Mouse (Mus musculus) monocyte, adult 2 months (primary cell): ENCODE data around the gene Zfp961.

Experiments used
- DNase-seq, 2 experiments: peaks; one replicate each; pipeline ENCODE4 v3.0.0; 2022; ENCODE audit warnings: low spot score in 2 of 2, low read depth in 1 of 2

The Zfp961 gene

GRCm38 (mm10) chr8:71960483-71960882 lies 9.6 kb downstream of the Zfp961 start:
- DNase-seq = no peak

GRCm38 (mm10) chr8:71961796-71962195 lies 11.0 kb downstream of the Zfp961 start:
- DNase-seq = no peak

- no peak for DNase-seq
These were observed 13.2 kb downstream of the Zfp961 start for GRCm38 (mm10) chr8:71964051-71964450.

DNA sequence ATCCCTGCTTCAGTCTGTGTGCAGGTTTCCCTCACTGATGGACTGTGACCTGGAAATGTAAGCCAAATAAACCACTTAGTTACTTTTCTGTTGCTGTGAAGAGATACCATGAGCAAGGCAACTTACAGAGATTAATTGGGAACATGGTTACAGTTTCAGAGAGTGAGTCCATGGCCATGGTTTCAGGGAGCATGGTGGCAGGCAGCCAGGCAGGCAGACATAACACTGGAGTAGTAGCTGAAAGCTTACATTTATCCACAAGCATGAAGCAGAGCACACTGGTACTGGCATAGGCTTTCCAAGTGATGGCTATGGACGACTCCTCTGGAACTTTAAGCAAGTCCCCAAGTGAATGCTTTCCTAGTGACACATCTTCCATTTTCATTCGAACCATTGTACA lies 14.3 kb downstream of the Zfp961 start:
- DNase-seq = no peak

DNA sequence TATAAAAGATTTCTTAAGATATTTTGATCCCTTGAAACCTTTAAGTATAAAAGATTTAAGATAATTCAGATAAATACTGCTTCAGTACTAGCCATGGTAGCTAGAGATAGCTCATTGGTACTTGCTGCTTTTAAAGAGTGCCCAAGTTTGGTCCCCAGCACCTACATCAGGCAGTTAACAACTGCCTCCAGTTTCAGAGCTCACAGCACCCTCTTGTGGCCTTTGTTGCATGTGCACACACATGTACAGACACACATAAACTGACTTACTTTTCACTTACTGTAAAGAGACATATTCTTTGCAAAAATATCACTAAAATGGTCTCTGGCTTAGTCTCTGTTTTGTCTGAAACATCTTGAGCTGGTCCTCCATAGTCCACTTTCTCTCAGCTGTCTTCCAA lies 15.6 kb downstream of the Zfp961 start:
- DNase-seq = no peak

DNA sequence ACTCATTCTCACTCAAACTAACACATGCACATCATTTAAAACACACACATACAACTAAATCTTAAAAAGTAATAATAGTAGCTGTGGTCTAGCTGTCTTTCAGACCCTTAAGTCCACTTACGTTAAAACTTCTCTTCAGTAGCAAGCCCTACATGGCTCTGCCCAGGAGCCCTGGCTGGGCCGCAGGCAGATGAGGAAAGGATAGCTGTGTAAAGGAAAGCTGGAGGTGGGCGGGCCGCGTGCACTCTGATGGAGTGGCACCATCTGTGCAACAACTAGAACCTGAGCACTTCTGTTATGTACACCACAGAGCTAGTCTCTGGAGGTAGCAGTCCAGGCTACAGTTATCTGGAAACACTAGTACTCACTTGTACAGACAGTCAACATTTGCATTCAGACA lies 16.4 kb downstream of the Zfp961 start:
- no peak for DNase-seq

- no peak for DNase-seq
These were observed 17.3 kb downstream of the Zfp961 start for GRCm38 (mm10) chr8:71968100-71968499.

DNA sequence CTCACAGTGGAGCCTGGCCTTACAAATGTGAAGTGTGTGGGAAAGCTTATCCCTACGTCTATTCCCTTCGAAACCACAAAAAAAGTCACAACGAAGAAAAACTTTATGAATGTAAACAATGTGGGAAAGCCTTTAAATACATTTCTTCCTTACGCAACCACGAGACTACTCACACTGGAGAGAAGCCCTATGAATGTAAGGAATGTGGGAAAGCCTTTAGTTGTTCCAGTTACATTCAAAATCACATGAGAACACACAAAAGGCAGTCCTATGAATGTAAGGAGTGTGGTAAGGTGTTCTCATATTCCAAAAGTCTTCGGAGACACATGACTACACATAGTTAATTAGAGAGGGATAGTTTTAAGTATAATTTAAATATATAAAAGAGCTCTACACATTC lies 17.8 kb downstream of the Zfp961 start:
- DNase-seq = no peak

GRCm38 (mm10) chr8:71971945-71972344 lies 21.1 kb downstream of the Zfp961 start:
- DNase-seq = no peak

DNA sequence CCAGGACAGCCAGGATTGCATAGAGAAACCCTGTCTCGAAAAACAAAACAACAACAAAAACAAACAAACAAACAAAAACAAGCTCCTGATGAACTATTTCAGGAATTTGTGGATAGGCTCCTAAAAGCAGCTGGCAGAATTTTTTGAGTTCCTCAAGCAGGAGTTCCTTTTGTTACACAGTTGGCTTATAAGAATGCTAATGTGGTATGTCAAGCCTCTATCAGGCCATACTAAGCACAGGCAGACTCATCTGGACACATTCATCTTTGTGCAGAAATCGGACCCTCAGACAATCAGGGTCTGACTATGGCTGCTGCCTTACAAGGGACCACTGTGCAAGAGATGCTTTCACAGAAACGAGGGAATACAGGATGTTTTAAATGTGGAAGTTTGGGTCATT lies 23.4 kb downstream of the Zfp961 start:
- no peak for DNase-seq

GRCm38 (mm10) chr8:71981032-71981431 lies 30.2 kb downstream of the Zfp961 start:
- DNase-seq = no peak

- DNase-seq = no peak
These were observed 30.6 kb downstream of the Zfp961 start for GRCm38 (mm10) chr8:71981456-71981855.

- DNase-seq = no peak
These were observed 33.8 kb downstream of the Zfp961 start for GRCm38 (mm10) chr8:71984601-71985000.

- no peak for DNase-seq
These were observed 37.5 kb downstream of the Zfp961 start for GRCm38 (mm10) chr8:71988110-71988866.

DNA sequence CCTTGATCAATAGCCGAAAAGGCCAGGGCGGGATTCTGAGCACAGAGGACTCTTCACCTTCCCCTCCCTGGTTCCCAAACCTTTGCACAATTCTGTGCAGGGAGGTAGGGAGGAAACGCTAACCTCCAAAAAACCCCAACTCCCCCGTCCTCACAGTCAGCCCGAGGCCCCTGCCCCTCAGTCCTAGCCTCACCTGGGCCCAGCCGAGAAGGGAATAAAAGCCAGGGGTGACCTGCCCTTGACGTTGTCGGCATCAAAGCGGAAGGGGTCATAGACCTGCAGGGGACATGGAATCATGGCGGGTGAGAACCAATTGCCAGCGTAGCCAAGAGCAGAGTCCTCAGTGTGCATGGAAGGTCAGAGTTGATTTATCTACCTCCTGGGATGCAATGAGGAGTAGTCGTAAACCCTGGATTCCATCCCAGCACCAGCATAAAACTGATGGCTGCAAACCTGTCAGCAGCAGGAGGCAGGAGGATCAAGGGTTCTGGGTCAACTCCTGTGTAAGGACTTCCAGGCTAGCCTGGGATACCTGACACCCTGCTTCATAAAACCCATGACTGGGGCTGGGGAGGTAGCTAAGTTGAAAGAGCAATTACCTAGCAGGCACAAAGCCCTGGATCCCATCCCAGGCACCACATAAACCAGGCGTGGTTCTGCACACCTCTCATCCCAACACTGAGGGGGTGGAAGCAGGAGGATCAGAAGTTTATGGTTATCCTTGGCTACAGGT lies 38.2 kb downstream of the Zfp961 start:
- no peak for DNase-seq

- DNase-seq = no peak
These were observed 48.6 kb downstream of the Zfp961 start for GRCm38 (mm10) chr8:71999434-71999833.

DNA sequence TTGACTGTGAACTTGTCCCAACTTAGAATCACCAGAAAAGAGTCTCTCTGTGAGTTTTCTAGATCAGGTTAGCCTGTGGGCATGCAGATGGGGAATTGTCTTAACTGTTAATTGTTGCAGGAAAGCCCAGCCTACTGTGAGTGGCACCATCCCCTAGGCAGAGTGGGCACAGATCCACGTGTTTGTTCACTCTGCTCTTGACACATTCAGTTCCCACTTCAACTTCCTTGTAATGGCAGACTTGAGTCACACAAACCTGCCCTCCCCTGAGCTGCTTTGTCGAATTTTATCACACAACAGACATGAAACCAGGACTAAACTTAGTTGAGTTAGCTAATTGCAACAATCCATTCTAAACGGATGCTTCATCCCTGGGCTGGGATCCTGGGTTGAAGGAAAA lies 49.4 kb downstream of the Zfp961 start:
- no peak for DNase-seq

DNA sequence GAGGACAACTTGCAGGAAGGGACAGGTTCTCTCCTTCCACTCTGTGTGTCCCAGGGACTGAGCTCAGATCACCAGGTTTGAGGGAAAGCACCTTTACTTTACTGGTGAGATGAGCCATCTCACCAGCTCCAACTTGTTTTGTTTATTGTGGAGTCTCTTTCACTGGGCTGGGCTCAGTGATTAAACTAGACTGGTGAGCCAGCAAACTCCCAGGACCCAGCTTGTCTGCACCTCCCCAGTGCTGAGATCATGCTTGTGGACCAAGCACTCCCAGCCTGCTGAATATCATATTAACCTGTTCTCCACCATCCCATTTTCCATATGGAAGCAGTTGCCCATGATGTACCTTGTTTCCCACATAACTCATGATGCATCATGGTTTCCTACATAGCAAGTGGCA lies 52.1 kb downstream of the Zfp961 start:
- DNase-seq = no peak

- no peak for DNase-seq
These were observed 55.1 kb downstream of the Zfp961 start for GRCm38 (mm10) chr8:72005912-72006311.

DNA sequence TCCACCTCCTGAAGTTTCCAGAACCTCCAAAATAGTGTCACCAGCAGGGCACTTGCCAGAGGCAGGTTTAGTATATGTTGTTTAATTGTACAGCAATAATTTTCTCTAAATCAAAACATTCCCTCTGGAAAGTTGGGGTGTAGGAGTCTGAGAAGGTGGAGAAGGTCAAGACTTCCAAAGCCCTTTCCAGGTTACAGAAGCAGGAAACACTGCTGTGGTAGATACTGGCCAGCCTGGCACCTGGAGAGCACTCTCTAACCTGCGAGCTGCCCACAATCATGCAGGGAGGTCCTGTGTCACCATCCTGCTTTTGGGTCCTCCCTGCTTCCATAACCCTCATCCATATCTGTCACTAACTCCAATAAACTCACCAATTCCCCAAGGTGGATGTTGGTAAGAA lies 55.9 kb downstream of the Zfp961 start:
- DNase-seq = no peak

GRCm38 (mm10) chr8:72008134-72008641 lies 57.4 kb downstream of the Zfp961 start:
- DNase-seq = peak; percentile 71 to 75

DNA sequence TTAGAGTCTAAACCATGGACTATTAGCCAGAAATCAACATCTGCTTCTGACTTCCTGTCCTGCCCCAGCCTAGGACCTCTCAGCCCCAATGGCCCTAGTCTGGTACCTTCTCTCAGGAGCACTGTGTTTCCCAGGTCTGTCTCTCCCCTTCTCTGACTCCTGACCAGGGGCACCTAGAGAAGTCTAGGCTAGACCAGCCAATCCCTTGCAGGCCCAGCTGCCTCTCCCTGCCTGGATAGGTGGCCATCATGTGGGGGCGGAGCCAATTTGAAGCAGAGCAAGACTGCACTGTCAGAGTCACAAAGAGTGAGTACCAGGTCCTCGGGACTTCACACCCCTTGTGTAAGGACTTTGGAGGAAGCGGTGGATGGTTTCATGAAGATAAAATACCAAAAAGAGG lies 58.6 kb downstream of the Zfp961 start, which contains the start of gene Cyp4f18:
Cyp4f18 (minus strand) TSS at position 154 of the 400 bp plus-strand sequence.
- peak; percentile 52 to 76 for DNase-seq
